Mouse (Mus musculus) bone marrow, adult 2 months (tissue): ENCODE measurements around the gene Cdc26.

Source experiments
- CTCF ChIP-seq: fragments of 200-500 bp; IDR thresholded peaks from 2 replicates; pipeline ENCODE4 v1.5.1; 2011; ENCODE audit warnings: low read length, control low read depth; ENCODE audit not compliant: control insufficient read depth, insufficient read depth
- POLR2A ChIP-seq: fragments of 200-500 bp; IDR thresholded peaks from 2 replicates; pipeline ENCODE4 v1.6.1; 2011; ENCODE audit warnings: low read depth, mild to moderate bottlenecking, control low read depth, low read length, borderline replicate concordance; ENCODE audit not compliant: control insufficient read depth

DNA sequence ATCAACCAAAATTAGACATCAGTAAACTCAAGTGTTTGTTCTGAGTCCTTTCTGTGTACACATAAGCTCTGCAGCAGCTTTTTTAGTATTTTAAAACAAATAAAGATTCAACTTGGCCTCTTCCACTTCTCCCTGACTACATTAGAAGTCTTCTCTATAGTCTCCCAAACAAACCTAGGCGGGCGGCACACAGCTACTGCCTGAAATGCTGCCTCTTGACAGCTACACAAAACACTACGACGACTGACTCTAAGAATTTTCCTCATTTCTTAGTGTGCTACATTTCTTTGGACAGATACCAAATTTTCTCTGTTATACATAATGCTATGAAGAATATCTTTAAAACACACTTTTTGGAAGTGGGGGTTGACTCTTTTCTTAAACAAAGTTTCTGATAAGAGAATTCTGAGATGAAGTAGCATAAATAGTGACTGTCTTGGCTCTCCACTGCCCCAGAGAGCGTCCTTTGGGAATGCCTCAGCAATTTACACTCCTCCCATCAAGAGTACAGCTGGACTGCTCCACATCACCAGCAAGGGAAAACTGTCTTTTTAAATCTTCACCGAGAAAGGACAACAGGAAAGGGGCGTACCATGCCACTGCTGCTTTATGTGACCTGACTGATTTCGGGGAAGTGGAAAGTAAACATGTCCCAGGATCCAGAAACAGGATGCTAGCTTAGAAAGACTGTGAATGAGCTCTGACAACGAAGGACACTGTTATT is 60.7 kb downstream of the Cdc26 start:
- TF ChIP-seq POLR2A (no peak), CTCF (no peak)
